14 mouse cellular contexts compared by ENCODE assay signal in the genomic region with DNA sequence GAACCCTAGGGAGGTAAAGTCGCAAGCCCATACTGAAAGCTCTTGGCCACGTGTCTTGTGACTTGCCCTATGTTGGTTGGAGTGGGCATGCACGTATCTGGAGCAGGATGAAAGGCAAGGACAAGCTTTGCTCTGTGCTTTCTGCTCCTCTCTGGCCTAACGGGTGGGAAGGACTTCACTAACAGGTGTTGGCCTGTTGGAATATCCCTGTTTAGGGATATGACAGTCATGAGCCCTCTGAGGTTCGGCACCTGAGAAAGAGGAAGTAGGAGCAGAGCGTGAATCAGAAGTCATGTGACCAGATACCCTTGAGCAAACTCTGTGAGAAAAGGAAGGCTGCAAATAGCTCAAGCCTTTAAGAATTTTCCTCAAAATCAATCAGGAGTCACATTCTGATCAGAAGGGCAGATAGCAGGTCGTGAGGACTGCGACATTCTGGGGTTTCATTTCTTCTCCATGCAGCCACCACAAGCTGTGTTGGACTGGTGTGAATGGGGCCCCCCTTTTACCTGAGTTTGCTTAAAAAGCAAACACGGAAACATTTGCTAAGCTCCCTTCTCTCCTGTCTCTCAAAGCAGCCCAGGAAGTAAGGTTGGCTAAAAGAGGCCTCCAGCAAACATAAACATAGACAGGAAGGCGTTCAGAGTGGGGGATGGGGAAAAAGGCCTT.
DNase-seq lines count a peak whose midpoint lies in the region; ATAC-seq and TF ChIP-seq lines count a peak whose summit lies in the region.
"Had no signal": no experiment of that assay in that cellular context is flagged by ENCODE, and none has a peak within 500 bp of the region (broad histone marks: within the 10 kb centered on the region; RNA-seq: fewer than 3 reads in every experiment).

No protein-coding gene starts in this region.

- no peak; the same call in 1 of the 2 replicates for ATAC-seq in lung, embryonic 16.5 days (ENCODE audit: low read depth)
- ATAC-seq in kidney, embryonic 16.5 days (ENCODE audit: low FRiP score, low TSS enrichment), result no peak

- 0 out of 2 replicates have a peak overlapping the region, but pooled peaks have one; percentile 5 for H3K4me2 ChIP-seq in lung, embryonic 16.5 days (ENCODE audit: low read depth, low read length)
- no peak overlapping the region for H3K4me2 ChIP-seq in kidney, embryonic 16.5 days (replicated peaks; ENCODE audit: low read depth, low read length)
- H3K4me2 ChIP-seq: hindbrain, embryonic 14.5 days; lung, embryonic 15.5 days; neural tube, embryonic 13.5 days had no signal

- DNase-seq in lung, adult 2 months, result no peak
- DNase-seq in induced T-regulatory cell, adult 2 months (ENCODE audit: low read depth), result peak; percentile 67
- DNase-seq in thymus, postnatal 36 days, result peak; percentile 35 to 36
- no peak for DNase-seq in testis, postnatal 10 days (ENCODE audit: low spot score)
- DNase-seq in urinary bladder, postnatal 25 days (ENCODE audit: low spot score), result no peak
- DNase-seq: cerebellum, postnatal 14 days; gastrocnemius, postnatal 36 days had no signal

- no peak overlapping the region for H3K4me3 ChIP-seq in lung, embryonic 16.5 days (ENCODE audit: low read length)
- no peak overlapping the region for H3K4me3 ChIP-seq in lung, adult 2 months (replicated peaks; ENCODE audit: extremely low read depth, low read depth, low read length)
- H3K4me3 ChIP-seq in small intestine, adult 2 months (ENCODE audit: low read depth, low read length), result no peak overlapping the region
- no peak overlapping the region for H3K4me3 ChIP-seq in kidney, embryonic 16.5 days (ENCODE audit: low read length)
- H3K4me3 ChIP-seq: forebrain, embryonic 10.5 days; lung, embryonic 15.5 days; neural tube, embryonic 13.5 days had no signal

- H3K9ac ChIP-seq in lung, embryonic 16.5 days (ENCODE audit: low read length), result no peak overlapping the region
- no peak overlapping the region for H3K9ac ChIP-seq in kidney, embryonic 16.5 days (replicated peaks; ENCODE audit: low read length)
- H3K9ac ChIP-seq: hindbrain, embryonic 14.5 days; lung, embryonic 15.5 days; neural tube, embryonic 13.5 days had no signal

- H3K27me3 ChIP-seq in lung, embryonic 16.5 days (ENCODE audit: control insufficient read depth, insufficient read depth, low read depth, low read length), result no peaks in the 10 kb centered on the region
- H3K27me3 ChIP-seq in small intestine, adult 2 months (ENCODE audit: control insufficient read depth, insufficient read depth, low read length), result no peaks in the 10 kb centered on the region
- no peaks in the 10 kb centered on the region for H3K27me3 ChIP-seq in kidney, embryonic 16.5 days (ENCODE audit: insufficient read depth, low read length)
- H3K27me3 ChIP-seq: lung, embryonic 15.5 days; neural tube, embryonic 13.5 days had no signal

- TF ChIP-seq CTCF in lung, adult 2 months (IDR thresholded peaks at IDR 0.05; ENCODE audit: insufficient read depth, low read length), result no peak
- TF ChIP-seq CTCF in small intestine, adult 2 months (IDR thresholded peaks at IDR 0.05; ENCODE audit: extremely low read depth, insufficient read length, insufficient replicate concordance, low read depth, low read length), result no peak

- 44% methylated on average over 10 of the region's 10 CpGs for WGBS in lung, embryonic 16.5 days
- WGBS in lung, adult 2 months, result 48% methylated on average over 10 of the region's 10 CpGs
- WGBS in small intestine, adult 2 months, result 35% methylated on average over 10 of the region's 10 CpGs
- 57% methylated on average over 10 of the region's 10 CpGs for WGBS in kidney, embryonic 16.5 days

- H3K9me3 ChIP-seq in lung, embryonic 16.5 days (ENCODE audit: control insufficient read depth, low read length), result no peaks in the 10 kb centered on the region
- no peaks in the 10 kb centered on the region for H3K9me3 ChIP-seq in kidney, embryonic 16.5 days (ENCODE audit: low read length)
- H3K9me3 ChIP-seq: forebrain, embryonic 10.5 days; lung, embryonic 15.5 days; neural tube, embryonic 13.5 days had no signal

- H3K27ac ChIP-seq in lung, embryonic 16.5 days (ENCODE audit: low read length), result no peak overlapping the region
- peak overlapping the region; percentile 15; the same call in 1 of the 2 replicates for H3K27ac ChIP-seq in small intestine, adult 2 months (ENCODE audit: insufficient read depth, low read depth, low read length)
- H3K27ac ChIP-seq in kidney, embryonic 16.5 days (ENCODE audit: low read length), result no peak overlapping the region
- H3K27ac ChIP-seq: forebrain, embryonic 10.5 days; hindbrain, embryonic 14.5 days; lung, embryonic 15.5 days; neural tube, embryonic 13.5 days had no signal

- no peak for TF ChIP-seq POLR2A in lung, adult 2 months (IDR thresholded peaks at IDR 0.05; ENCODE audit: borderline replicate concordance, extremely low read depth, low read depth, low read length)
- no peak for TF ChIP-seq POLR2A in small intestine, adult 2 months (IDR thresholded peaks at IDR 0.05; ENCODE audit: low read depth, low read length)

- H3K36me3 ChIP-seq in lung, embryonic 16.5 days (ENCODE audit: control insufficient read depth, insufficient read depth, low read length), result no peaks in the 10 kb centered on the region
- H3K36me3 ChIP-seq in small intestine, adult 2 months (ENCODE audit: control insufficient read depth, insufficient read depth, low read length), result no peaks in the 10 kb centered on the region
- no peaks in the 10 kb centered on the region for H3K36me3 ChIP-seq in kidney, embryonic 16.5 days (ENCODE audit: insufficient read depth, low read length)
- H3K36me3 ChIP-seq: forebrain, embryonic 10.5 days; lung, embryonic 15.5 days; neural tube, embryonic 13.5 days had no signal

- H3K4me1 ChIP-seq in lung, embryonic 16.5 days (replicated peaks; ENCODE audit: control insufficient read depth, insufficient read depth, low read length), result peaks cover 9% of the 10 kb centered on the region
- H3K4me1 ChIP-seq in lung, adult 2 months (ENCODE audit: control insufficient read depth, insufficient read depth, low read length), result no peaks in the 10 kb centered on the region; the same call in none of the 2 replicates
- H3K4me1 ChIP-seq in small intestine, adult 2 months (ENCODE audit: control insufficient read depth, insufficient read depth, insufficient read length, low read length), result peaks cover 7% of the 10 kb centered on the region; the same call in 1 of the 2 replicates
- H3K4me1 ChIP-seq in kidney, embryonic 16.5 days (ENCODE audit: insufficient read depth, low read length), result peaks cover 4% of the 10 kb centered on the region; the same call in 1 of the 2 replicates

Comparison
In these comparisons a context has a peak if more than half of its experiments do, and no peak if none do; other contexts are left out.
1. DNase-seq: peak in induced T-regulatory cell, adult 2 months (single experiment) and thymus, postnatal 36 days (2 of 2); none in lung, adult 2 months (single experiment), testis, postnatal 10 days (single experiment) and urinary bladder, postnatal 25 days (single experiment).